Mouse (Mus musculus): ENCODE data around the gene Lcn12. TPM values are rescaled to one million over a fixed set of nuclear protein-coding genes. Genes with fewer than 3 reads are reported as not detected.

Gene Lcn12
- polyA plus RNA-seq, 1 experiment from 2014 or later: not detected

DNA sequence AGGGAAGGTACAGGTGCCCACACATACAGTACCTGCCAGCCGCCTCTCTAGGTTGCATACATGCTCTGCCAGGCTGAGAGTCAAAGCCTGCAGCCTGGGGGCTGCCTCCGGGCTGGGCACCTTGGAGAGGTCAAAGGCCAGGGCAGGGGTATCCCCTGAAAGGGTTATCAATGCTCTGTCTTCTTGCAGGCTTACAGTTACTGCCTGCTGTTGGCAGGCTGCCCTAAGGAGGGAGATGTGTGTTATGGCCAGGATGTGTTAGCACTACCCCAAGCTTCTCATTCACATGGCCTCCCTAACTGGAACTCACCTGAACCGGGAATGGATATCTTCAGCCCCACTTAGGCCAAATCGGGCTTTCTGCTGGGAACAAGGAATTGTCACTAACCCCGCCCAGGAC, 33.6 kb downstream of the Lcn12 start:
- H3K27ac ChIP-seq (ENCODE audit: low read depth, low read length): peak overlapping the region; percentile 88; the same call in 1 of the 2 replicates
- H3K4me1 ChIP-seq (ENCODE audit: control insufficient read depth, insufficient read depth, low read length): peaks cover 13% of the 10 kb centered on the region
- H3K27me3 ChIP-seq (ENCODE audit: control insufficient read depth, insufficient read depth, low read length): no peaks in the 10 kb centered on the region
- 32% methylated on average over 5 of the region's 5 CpGs for WGBS (ENCODE audit: insufficient replicate concordance)
- H3K9me3 ChIP-seq (replicated peaks; ENCODE audit: control insufficient read depth, low read length): no peaks in the 10 kb centered on the region
- H3K36me3 ChIP-seq (ENCODE audit: control insufficient read depth, insufficient read depth, low read length): no peaks in the 10 kb centered on the region
- H3K4me2 ChIP-seq: peak overlapping the region; percentile 93
- no peak for ATAC-seq (replicated peaks; ENCODE audit: insufficient number of reproducible peaks, low FRiP score, low TSS enrichment)
- peak overlapping the region; percentile 79 for H3K4me3 ChIP-seq (ENCODE audit: low read depth, low read length)
- H3K9ac ChIP-seq (ENCODE audit: low read depth, low read length): peak overlapping the region; percentile 83

DNA sequence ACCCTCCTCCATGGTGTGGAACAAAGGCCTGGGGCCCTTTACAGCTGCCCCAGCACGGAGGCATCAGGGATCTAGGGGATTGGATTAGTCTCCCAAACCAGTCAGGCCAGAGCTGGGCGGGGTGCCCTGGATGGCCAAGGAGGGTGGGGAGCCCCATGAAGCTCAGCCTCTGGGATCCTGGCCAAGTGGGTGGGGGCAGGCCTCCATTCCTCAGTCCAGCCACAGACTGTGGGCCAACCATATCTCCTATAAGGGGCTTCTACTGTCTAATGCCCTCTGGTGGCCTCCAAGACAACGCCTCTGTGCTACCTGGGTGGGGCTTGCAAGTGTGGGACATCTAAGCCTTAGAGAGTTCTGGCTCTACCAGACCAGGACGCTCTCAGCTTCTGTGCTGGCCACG, 34.8 kb downstream of the Lcn12 start:
- H3K4me3 ChIP-seq (ENCODE audit: low read depth, low read length): no peak overlapping the region
- peaks cover 13% of the 10 kb centered on the region for H3K4me1 ChIP-seq (ENCODE audit: control insufficient read depth, insufficient read depth, low read length)
- H3K9me3 ChIP-seq (replicated peaks; ENCODE audit: control insufficient read depth, low read length): no peaks in the 10 kb centered on the region
- H3K27ac ChIP-seq (ENCODE audit: low read depth, low read length): no peak overlapping the region
- no peak overlapping the region for H3K4me2 ChIP-seq
- H3K9ac ChIP-seq (ENCODE audit: low read depth, low read length): no peak overlapping the region
- no peaks in the 10 kb centered on the region for H3K27me3 ChIP-seq (ENCODE audit: control insufficient read depth, insufficient read depth, low read length)
- whole genome bisulfite sequencing (ENCODE audit: insufficient replicate concordance): 72% methylated on average over 5 of the region's 5 CpGs
- no peak for ATAC-seq (replicated peaks; ENCODE audit: insufficient number of reproducible peaks, low FRiP score, low TSS enrichment)
- H3K36me3 ChIP-seq (ENCODE audit: control insufficient read depth, insufficient read depth, low read length): no peaks in the 10 kb centered on the region

DNA sequence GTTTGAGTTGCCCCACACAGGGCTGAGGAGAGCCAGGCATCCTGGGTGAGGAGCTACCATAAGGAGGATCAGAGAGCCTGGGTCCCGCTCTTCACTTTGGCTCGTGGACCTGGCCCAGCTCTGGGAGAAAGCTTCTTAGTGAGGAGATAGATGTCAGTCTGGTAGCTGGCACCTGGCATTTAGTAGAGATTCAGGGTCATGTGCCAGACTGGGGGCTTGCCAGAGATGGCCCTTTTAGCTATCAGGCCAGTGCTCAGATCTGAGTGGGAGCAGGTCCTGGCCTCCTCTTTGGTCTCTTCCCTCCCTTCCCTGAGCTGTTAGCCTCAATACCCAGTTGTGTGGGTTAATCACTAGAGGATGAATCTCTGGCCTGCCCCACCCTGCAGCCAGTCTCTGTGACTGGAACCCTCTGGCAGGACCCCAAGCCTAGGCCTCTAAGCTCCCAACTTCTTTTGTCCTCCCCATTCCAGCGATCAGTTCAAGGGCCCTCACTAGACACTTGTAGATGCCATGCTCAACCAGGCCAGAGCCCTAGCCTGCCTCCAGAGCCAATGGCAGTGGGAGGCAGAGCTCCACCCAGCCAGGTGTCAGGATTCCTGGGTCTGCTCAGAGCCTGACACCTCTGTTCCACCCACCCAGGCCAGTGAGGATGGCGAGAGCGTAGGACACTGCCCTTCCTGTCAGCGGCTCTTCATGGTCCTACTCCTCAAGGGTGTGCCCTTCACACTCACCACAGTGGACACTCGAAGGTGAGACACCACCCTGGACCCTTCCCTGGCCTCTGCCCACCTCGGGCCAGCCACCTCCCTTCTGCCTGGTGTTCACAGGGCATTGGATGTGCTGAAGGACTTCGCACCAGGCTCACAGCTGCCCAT, 36.5 kb downstream of the Lcn12 start:
- 76% methylated on average over 9 of the region's 9 CpGs for WGBS (ENCODE audit: insufficient replicate concordance)

DNA sequence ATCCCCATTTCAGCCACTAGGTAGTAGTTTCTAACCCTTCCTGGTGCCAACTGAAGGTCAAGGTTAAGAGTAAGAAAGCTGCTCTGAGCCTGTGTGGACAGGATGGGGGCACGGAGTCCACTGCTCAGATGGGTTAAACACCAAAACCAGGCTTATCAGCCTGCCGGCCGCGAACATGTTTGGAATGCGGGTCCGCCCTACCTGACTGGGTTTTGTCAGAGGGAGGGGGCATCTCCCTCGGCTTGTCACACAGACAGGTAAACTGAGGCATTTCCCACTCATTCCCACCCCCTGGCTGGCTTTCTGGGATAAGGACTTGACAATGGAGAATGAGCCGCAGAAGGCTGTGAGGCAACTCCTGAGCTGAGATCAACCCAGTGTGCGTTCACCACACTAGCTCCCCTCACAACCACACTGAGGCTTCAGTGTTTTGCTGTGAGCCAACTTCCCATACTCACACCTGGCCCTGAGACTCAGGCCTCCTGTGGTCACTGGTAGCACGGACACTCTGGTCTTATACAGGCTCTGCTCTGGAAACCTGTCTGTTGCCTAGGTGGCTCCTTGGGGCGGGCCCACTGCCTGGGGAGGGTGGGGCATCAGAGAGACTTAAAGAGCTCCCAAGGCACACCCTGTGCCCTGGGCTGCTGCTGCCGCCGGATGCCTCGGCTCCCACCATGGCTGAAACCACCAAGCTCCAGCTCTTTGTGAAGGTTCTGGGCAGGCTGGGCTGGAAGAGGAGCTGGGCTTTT, 37.3 kb downstream of the Lcn12 start, which contains the start of gene Clic3:
Gene Clic3, plus strand, starts transcription at position 634 of the 749 bp plus-strand sequence.
- peaks cover 11% of the 10 kb centered on the region for H3K4me1 ChIP-seq (ENCODE audit: control insufficient read depth, insufficient read depth, low read length)
- WGBS (ENCODE audit: insufficient replicate concordance): 35% methylated on average over 14 of the region's 14 CpGs
- H3K27me3 ChIP-seq (ENCODE audit: control insufficient read depth, insufficient read depth, low read length): no peaks in the 10 kb centered on the region
- no peak within 1 kb of the TSS for H3K9ac ChIP-seq (ENCODE audit: low read depth, low read length)
- no peak within 1 kb of the TSS for H3K27ac ChIP-seq (ENCODE audit: low read depth, low read length)
- H3K36me3 ChIP-seq (ENCODE audit: control insufficient read depth, insufficient read depth, low read length): no peaks in the 10 kb centered on the region
- no peak for ATAC-seq (replicated peaks; ENCODE audit: insufficient number of reproducible peaks, low FRiP score, low TSS enrichment)
- H3K4me3 ChIP-seq (ENCODE audit: low read depth, low read length): no peak within 1 kb of the TSS
- H3K4me2 ChIP-seq: no peak within 1 kb of the TSS
- no peaks in the 10 kb centered on the region for H3K9me3 ChIP-seq (replicated peaks; ENCODE audit: control insufficient read depth, low read length)

More for the DNA sequence above, 36.5 kb downstream of the Lcn12 start:
- no peaks in the 10 kb centered on the region for H3K9me3 ChIP-seq (replicated peaks; ENCODE audit: control insufficient read depth, low read length)
- ATAC-seq (replicated peaks; ENCODE audit: insufficient number of reproducible peaks, low FRiP score, low TSS enrichment): no peak
- no peak overlapping the region for H3K4me3 ChIP-seq (ENCODE audit: low read depth, low read length)
- H3K27me3 ChIP-seq (ENCODE audit: control insufficient read depth, insufficient read depth, low read length): no peaks in the 10 kb centered on the region
- no peak overlapping the region for H3K27ac ChIP-seq (ENCODE audit: low read depth, low read length)
- H3K9ac ChIP-seq (ENCODE audit: low read depth, low read length): no peak overlapping the region
- no peak overlapping the region for H3K4me2 ChIP-seq
- H3K36me3 ChIP-seq (ENCODE audit: control insufficient read depth, insufficient read depth, low read length): no peaks in the 10 kb centered on the region
- H3K4me1 ChIP-seq (ENCODE audit: control insufficient read depth, insufficient read depth, low read length): peaks cover 13% of the 10 kb centered on the region

DNA sequence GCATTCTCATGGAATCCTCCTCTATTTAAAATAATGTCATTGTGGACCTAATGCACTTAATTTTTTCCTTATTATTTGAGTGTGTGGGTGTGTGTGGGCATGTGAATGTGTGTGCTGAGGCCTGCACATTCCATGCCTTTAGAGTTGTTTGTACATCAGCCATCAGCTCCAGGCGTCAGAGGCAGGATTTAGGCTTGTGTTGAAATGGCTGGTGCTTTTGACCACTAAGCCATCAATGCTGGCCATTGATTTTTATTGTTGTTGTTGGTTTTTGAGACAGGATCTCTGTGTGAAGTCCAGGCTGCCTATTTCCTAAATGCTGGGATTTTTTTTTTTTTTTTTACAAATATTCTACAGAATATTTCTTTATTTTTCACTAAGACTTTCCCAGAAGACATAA, 40.8 kb downstream of the Lcn12 start:
- H3K4me3 ChIP-seq (ENCODE audit: low read depth, low read length): no peak overlapping the region
- no peaks in the 10 kb centered on the region for H3K27me3 ChIP-seq (ENCODE audit: control insufficient read depth, insufficient read depth, low read length)
- no peak for ATAC-seq (replicated peaks; ENCODE audit: insufficient number of reproducible peaks, low FRiP score, low TSS enrichment)
- H3K36me3 ChIP-seq (ENCODE audit: control insufficient read depth, insufficient read depth, low read length): no peaks in the 10 kb centered on the region
- no peak overlapping the region for H3K4me2 ChIP-seq
- no peak overlapping the region for H3K9ac ChIP-seq (ENCODE audit: low read depth, low read length)
- H3K27ac ChIP-seq (ENCODE audit: low read depth, low read length): no peak overlapping the region
- H3K9me3 ChIP-seq (replicated peaks; ENCODE audit: control insufficient read depth, low read length): no peaks in the 10 kb centered on the region
- 41% methylated on average over 1 of the region's 1 CpGs for WGBS (ENCODE audit: insufficient replicate concordance)
- no peaks in the 10 kb centered on the region for H3K4me1 ChIP-seq (ENCODE audit: control insufficient read depth, insufficient read depth, low read length)

DNA sequence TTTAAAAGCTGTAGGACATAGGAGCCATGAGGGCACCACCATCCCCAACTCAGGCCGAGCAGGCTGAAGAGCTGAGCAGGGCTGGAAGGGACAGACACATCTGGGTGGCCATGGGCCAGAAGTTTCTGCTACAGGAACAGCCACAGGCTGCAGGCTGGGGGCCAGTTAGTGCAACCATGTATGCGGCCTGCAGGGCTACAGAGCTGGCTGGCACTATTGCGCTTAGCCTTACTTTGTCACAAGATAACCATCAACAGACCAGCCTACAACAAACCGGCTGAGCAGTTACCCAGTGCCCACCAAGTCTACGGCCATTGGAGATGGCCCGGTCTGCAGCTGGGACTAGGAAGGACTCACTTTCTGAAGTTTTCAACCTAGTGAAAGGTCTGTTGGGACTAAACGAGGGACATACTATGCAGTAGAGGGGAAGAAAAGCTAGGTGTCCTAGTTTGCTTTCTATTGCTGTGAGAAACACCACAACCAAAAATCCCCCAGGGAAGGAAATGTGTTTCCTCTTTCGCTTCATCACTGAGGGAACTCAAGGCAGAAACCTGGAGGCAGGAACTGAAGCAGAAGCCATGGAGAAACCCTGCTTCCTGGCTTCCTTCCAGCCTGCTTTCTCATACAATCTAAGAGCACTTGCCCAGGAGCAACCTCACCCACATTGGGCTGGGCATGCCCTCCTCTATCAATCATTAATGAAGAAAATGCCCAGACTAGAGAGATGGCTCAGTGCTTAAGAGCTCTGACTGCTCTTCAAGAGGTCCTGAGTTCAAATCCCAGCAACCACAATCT, 42.7 kb downstream of the Lcn12 start:
- Histone ChIP-seq H3K27me3 (ENCODE audit: control insufficient read depth, insufficient read depth, low read length) (0 out of 2 replicates have a peak, but pooled peaks cover 3% of the 10 kb centered on the region), H3K4me3 (ENCODE audit: low read depth, low read length) (no peak overlapping the region), H3K27ac (ENCODE audit: low read depth, low read length) (no peak overlapping the region), H3K4me1 (ENCODE audit: control insufficient read depth, insufficient read depth, low read length) (no peaks in the 10 kb centered on the region), H3K9me3 (replicated peaks; ENCODE audit: control insufficient read depth, low read length) (no peaks in the 10 kb centered on the region), H3K36me3 (ENCODE audit: control insufficient read depth, insufficient read depth, low read length) (no peaks in the 10 kb centered on the region), H3K9ac (ENCODE audit: low read depth, low read length) (no peak overlapping the region), H3K4me2 (no peak overlapping the region)
- WGBS (ENCODE audit: insufficient replicate concordance): 69% methylated on average over 8 of the region's 8 CpGs
- no peak for ATAC-seq (replicated peaks; ENCODE audit: insufficient number of reproducible peaks, low FRiP score, low TSS enrichment)

- H3K27ac ChIP-seq (ENCODE audit: low read depth, low read length): no peak overlapping the region
- H3K36me3 ChIP-seq (ENCODE audit: control insufficient read depth, insufficient read depth, low read length): no peaks in the 10 kb centered on the region
- 0 out of 2 replicates have a peak, but pooled peaks cover 4% of the 10 kb centered on the region for H3K27me3 ChIP-seq (ENCODE audit: control insufficient read depth, insufficient read depth, low read length)
- H3K4me1 ChIP-seq (ENCODE audit: control insufficient read depth, insufficient read depth, low read length): no peaks in the 10 kb centered on the region
- H3K4me2 ChIP-seq: no peak overlapping the region
- 84% methylated on average over 14 of the region's 14 CpGs for WGBS (ENCODE audit: insufficient replicate concordance)
- H3K9ac ChIP-seq (ENCODE audit: low read depth, low read length): no peak overlapping the region
- no peak overlapping the region for H3K4me3 ChIP-seq (ENCODE audit: low read depth, low read length)
- no peak for ATAC-seq (replicated peaks; ENCODE audit: insufficient number of reproducible peaks, low FRiP score, low TSS enrichment)
- no peaks in the 10 kb centered on the region for H3K9me3 ChIP-seq (replicated peaks; ENCODE audit: control insufficient read depth, low read length)
Measured at GRCm38 (mm10) chr2:25442682-25443081, 51.0 kb downstream of the Lcn12 start.

GRCm38 (mm10) chr2:25441067-25441466, 52.6 kb downstream of the Lcn12 start:
- Histone ChIP-seq H3K9ac (ENCODE audit: low read depth, low read length) (no peak overlapping the region), H3K9me3 (replicated peaks; ENCODE audit: control insufficient read depth, low read length) (no peaks in the 10 kb centered on the region), H3K27ac (ENCODE audit: low read depth, low read length) (no peak overlapping the region), H3K4me1 (ENCODE audit: control insufficient read depth, insufficient read depth, low read length) (no peaks in the 10 kb centered on the region), H3K36me3 (ENCODE audit: control insufficient read depth, insufficient read depth, low read length) (no peaks in the 10 kb centered on the region), H3K4me2 (no peak overlapping the region), H3K27me3 (ENCODE audit: control insufficient read depth, insufficient read depth, low read length) (peaks cover 2% of the 10 kb centered on the region; the same call in 1 of the 2 replicates), H3K4me3 (ENCODE audit: low read depth, low read length) (no peak overlapping the region)
- no peak for ATAC-seq (replicated peaks; ENCODE audit: insufficient number of reproducible peaks, low FRiP score, low TSS enrichment)
- WGBS (ENCODE audit: insufficient replicate concordance): 78% methylated on average over 20 of the region's 20 CpGs
